Mouse (Mus musculus) hindbrain, embryonic 14.5 days (tissue): Measurements from ENCODE around the gene Alpk1. TPM values are rescaled to one million over a fixed set of nuclear protein-coding genes. Genes with fewer than 3 reads are reported as not detected.

Source experiments
- ATAC-seq: fragments of 200-750 bp; cut with Nextera tagmentation; 2 replicates; pipeline ENCODE4 v1.8.0; 2017; ENCODE audit warnings: moderate number of reproducible peaks, mild to moderate bottlenecking, moderate TSS enrichment, moderate library complexity; ENCODE audit not compliant: low FRiP score
- DNase-seq: peaks from one replicate; pipeline ENCODE4 v3.0.0-alpha.2; 2015; ENCODE audit warnings: low spot score
- H3K27ac ChIP-seq: fragments of 300-500 bp; sonication (generic); 2 replicates; pipeline ENCODE4 v1.5.1; 2014; ENCODE audit warnings: mild to moderate bottlenecking, moderate library complexity
- H3K27me3 ChIP-seq: fragments of 300-500 bp; sonication (generic); 2 replicates; pipeline ENCODE4 v1.6.1; 2014; ENCODE audit warnings: mild to moderate bottlenecking, low read length, mixed read lengths; ENCODE audit not compliant: control insufficient read depth, insufficient read depth
- H3K36me3 ChIP-seq: fragments of 300-500 bp; sonication (generic); replicated peaks from 2 replicates; pipeline ENCODE4 v1.6.1; 2014; ENCODE audit not compliant: control insufficient read depth, insufficient read depth
- H3K4me1 ChIP-seq: fragments of 300-500 bp; sonication (generic); replicated peaks from 2 replicates; pipeline ENCODE4 v1.6.1; 2014; ENCODE audit warnings: antibody characterized with exemption, low read length, mixed read lengths; ENCODE audit not compliant: control insufficient read depth, insufficient read depth
- H3K4me2 ChIP-seq: fragments of 300-500 bp; sonication (generic); replicated peaks from 2 replicates; pipeline ENCODE4 v1.6.1; 2014; ENCODE audit warnings: mild to moderate bottlenecking, moderate library complexity
- H3K4me3 ChIP-seq: fragments of 300-500 bp; sonication (generic); replicated peaks from 2 replicates; pipeline ENCODE4 v1.5.1; 2014; ENCODE audit warnings: mild to moderate bottlenecking, low read length
- H3K9ac ChIP-seq: fragments of 300-500 bp; sonication (generic); 2 replicates; pipeline ENCODE4 v1.6.1; 2014
- H3K9me3 ChIP-seq: fragments of 300-500 bp; sonication (generic); 2 replicates; pipeline ENCODE4 v1.6.1; 2016; ENCODE audit warnings: low read length; ENCODE audit not compliant: control insufficient read depth
- WGBS: fragments of 180-500 bp; shearing (Covaris S2); extraction: QIAGEN DNeasy Blood & Tissue Kit; methylation state at CpG from one replicate; pipeline ENCODE4 v1.1.7; 2014; 5-methylcytosine and 5-hydroxymethylcytosine counted together
- polyA plus RNA-seq: library from polyadenylated mRNA; unstranded; fragments of >200 nt; fragmentation: Nextera tagmentation; extraction: Ambion mirVana; gene quantifications from 2 replicates; pipeline ENCODE4 v1.2.1, GENCODE M21; 2014

Gene Alpk1
- polyA plus RNA-seq, 1 experiment from 2014 or later, result 0.91 TPM

- Histone ChIP-seq H3K4me3 (no peak overlapping the region), H3K36me3 (no peaks in the 10 kb centered on the region), H3K27me3 (peaks cover 5% of the 10 kb centered on the region), H3K9ac (no peak overlapping the region), H3K4me1 (no peaks in the 10 kb centered on the region), H3K9me3 (no peaks in the 10 kb centered on the region), H3K4me2 (no peak overlapping the region), H3K27ac (no peak overlapping the region)
- ATAC-seq, result no peak
- no peak for DNase-seq
- WGBS, result 74% methylated on average over 4 of the region's 4 CpGs
These were observed 89.1 kb downstream of the Alpk1 start for GRCm38 (mm10) chr3:127691230-127691629.

- Histone ChIP-seq H3K4me3 (no peak overlapping the region), H3K4me1 (no peaks in the 10 kb centered on the region), H3K27ac (no peak overlapping the region), H3K27me3 (no peaks in the 10 kb centered on the region), H3K9ac (no peak overlapping the region), H3K4me2 (no peak overlapping the region), H3K9me3 (no peaks in the 10 kb centered on the region), H3K36me3 (no peaks in the 10 kb centered on the region)
- DNase-seq (no peak), ATAC-seq (no peak)
- WGBS, result 90% methylated on average over 15 of the region's 15 CpGs
These were observed 100.6 kb downstream of the Alpk1 start for GRCm38 (mm10) chr3:127679703-127680102.

GRCm38 (mm10) chr3:127661646-127662531, 118.4 kb downstream of the Alpk1 start:
- DNase-seq (peak; percentile 31), ATAC-seq (no peak; the same call in 1 of the 2 replicates)
- no peak overlapping the region for H3K4me3 ChIP-seq
- 19% methylated on average over 22 of the region's 22 CpGs for WGBS
- peak overlapping the region; percentile 28 for H3K9ac ChIP-seq
- H3K9me3 ChIP-seq, result no peaks in the 10 kb centered on the region
- peak overlapping the region; percentile 29; the same call in 1 of the 2 replicates for H3K27ac ChIP-seq
- peak overlapping the region; percentile 39 for H3K4me2 ChIP-seq
- H3K4me1 ChIP-seq, result peaks cover 14% of the 10 kb centered on the region
- no peaks in the 10 kb centered on the region for H3K27me3 ChIP-seq
- H3K36me3 ChIP-seq, result no peaks in the 10 kb centered on the region

GRCm38 (mm10) chr3:127660712-127661111, 119.6 kb downstream of the Alpk1 start:
- Histone ChIP-seq H3K9me3 (no peaks in the 10 kb centered on the region), H3K4me2 (no peak overlapping the region), H3K9ac (no peak overlapping the region), H3K27me3 (no peaks in the 10 kb centered on the region), H3K4me1 (peaks cover 14% of the 10 kb centered on the region), H3K4me3 (no peak overlapping the region), H3K36me3 (no peaks in the 10 kb centered on the region), H3K27ac (no peak overlapping the region)
- 50% methylated on average over 7 of the region's 7 CpGs for WGBS
- DNase-seq (no peak), ATAC-seq (no peak)

- H3K4me3 ChIP-seq, result no peak overlapping the region
- no peak for DNase-seq
- no peak for ATAC-seq
- H3K27ac ChIP-seq, result no peak overlapping the region
- H3K9ac ChIP-seq, result no peak overlapping the region
- H3K4me2 ChIP-seq, result no peak overlapping the region
- H3K4me1 ChIP-seq, result no peaks in the 10 kb centered on the region
- no peaks in the 10 kb centered on the region for H3K9me3 ChIP-seq
- H3K36me3 ChIP-seq, result no peaks in the 10 kb centered on the region
- H3K27me3 ChIP-seq, result peaks cover 1% of the 10 kb centered on the region; the same call in 1 of the 2 replicates
- WGBS, result 33% methylated on average over 7 of the region's 7 CpGs
These were observed 128.3 kb downstream of the Alpk1 start for GRCm38 (mm10) chr3:127651742-127652653.

- H3K4me3 ChIP-seq, result no peak overlapping the region
- WGBS, result 37% methylated on average over 18 of the region's 18 CpGs
- no peaks in the 10 kb centered on the region for H3K9me3 ChIP-seq
- peaks cover 9% of the 10 kb centered on the region; the same call in 1 of the 2 replicates for H3K4me1 ChIP-seq
- ATAC-seq (0 out of 2 replicates have a peak, but pooled peaks have one; percentile 21), DNase-seq (no peak)
- H3K9ac ChIP-seq, result no peak overlapping the region
- H3K36me3 ChIP-seq, result no peaks in the 10 kb centered on the region
- H3K27ac ChIP-seq, result no peak overlapping the region
- peaks cover 53% of the 10 kb centered on the region for H3K27me3 ChIP-seq
- no peak overlapping the region for H3K4me2 ChIP-seq
These were observed 134.0 kb downstream of the Alpk1 start for GRCm38 (mm10) chr3:127646156-127646825.

- H3K36me3 ChIP-seq, result no peaks in the 10 kb centered on the region
- H3K27me3 ChIP-seq, result peaks cover 91% of the 10 kb centered on the region
- peaks cover 27% of the 10 kb centered on the region for H3K4me1 ChIP-seq
- 6% methylated on average over 5 of the region's 5 CpGs for WGBS
- H3K4me3 ChIP-seq, result no peak overlapping the region
- no peak overlapping the region for H3K4me2 ChIP-seq
- no peak for DNase-seq
- no peaks in the 10 kb centered on the region for H3K9me3 ChIP-seq
- no peak overlapping the region for H3K9ac ChIP-seq
- ATAC-seq, result no peak
- no peak overlapping the region for H3K27ac ChIP-seq
These were observed 138.1 kb downstream of the Alpk1 start for GRCm38 (mm10) chr3:127642211-127642610.

GRCm38 (mm10) chr3:127640762-127641700, 139.3 kb downstream of the Alpk1 start:
- ATAC-seq (0 out of 2 replicates have a peak, but pooled peaks have one; percentile 42), DNase-seq (no peak)
- H3K4me1 ChIP-seq, result peaks cover 27% of the 10 kb centered on the region
- whole genome bisulfite sequencing, result 5% methylated on average over 37 of the region's 37 CpGs
- H3K36me3 ChIP-seq, result no peaks in the 10 kb centered on the region
- no peak overlapping the region for H3K9ac ChIP-seq
- peaks cover 89% of the 10 kb centered on the region for H3K27me3 ChIP-seq
- H3K27ac ChIP-seq, result no peak overlapping the region
- H3K9me3 ChIP-seq, result no peaks in the 10 kb centered on the region
- peak overlapping the region; percentile 40 for H3K4me2 ChIP-seq
- H3K4me3 ChIP-seq, result peak overlapping the region; percentile 13; the same call in 1 of the 2 replicates
